Mouse (Mus musculus) hematopoietic stem cell, adult 5-6 weeks (primary cell): ENCODE results near the gene Mydgf. TPM values are rescaled to one million over a fixed set of nuclear protein-coding genes. Genes with fewer than 3 reads are reported as not detected.

Experiments used
- ATAC-seq, 2 experiments: fragments of 125-278 bp in 1 of 2; replicated peaks in 1 of 2; 2 replicates each; pipeline ENCODE4 v1.8.0; 2016 to 2017; ENCODE audit warnings: inconsistent platforms in 2 of 2, mild to moderate bottlenecking in 2 of 2, moderate number of reproducible peaks in 2 of 2, low read depth in 1 of 2, moderate TSS enrichment in 1 of 2; ENCODE audit not compliant: low FRiP score in 2 of 2, poor library complexity in 2 of 2, severe bottlenecking in 2 of 2, insufficient read depth in 1 of 2, low TSS enrichment in 1 of 2
- total RNA-seq: library from RNA; stranded (forward); fragments of 172-1452, 232-1000 nt; gene quantifications from 2 replicates; pipeline ENCODE4 v1.2.3, GENCODE M21; 2017

Gene Mydgf
- total RNA-seq, 1 experiment from 2014 or later = 21.7 TPM

DNA sequence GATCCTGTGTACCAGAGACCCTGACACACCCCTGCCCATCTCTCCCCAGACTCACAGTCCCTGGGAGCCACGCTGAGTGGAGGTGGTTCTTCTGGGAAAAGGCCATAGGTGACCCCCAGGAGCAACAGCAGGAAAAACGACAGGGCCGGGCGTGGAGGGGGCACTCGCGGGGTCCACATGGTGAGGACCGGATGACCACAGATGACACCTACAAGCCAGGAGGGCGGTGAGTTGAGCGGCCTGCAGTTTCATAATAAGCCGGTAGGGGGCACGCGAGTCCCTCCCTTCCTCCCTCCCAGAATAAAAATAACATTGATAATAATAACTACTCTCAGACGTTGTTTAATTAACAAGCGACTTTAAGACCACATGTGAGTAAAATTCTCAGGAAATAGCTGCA is 51.1 kb downstream of the Mydgf start:
- ATAC-seq = peak; percentile 15 to 34; a peak in 1 of 4 replicates

DNA sequence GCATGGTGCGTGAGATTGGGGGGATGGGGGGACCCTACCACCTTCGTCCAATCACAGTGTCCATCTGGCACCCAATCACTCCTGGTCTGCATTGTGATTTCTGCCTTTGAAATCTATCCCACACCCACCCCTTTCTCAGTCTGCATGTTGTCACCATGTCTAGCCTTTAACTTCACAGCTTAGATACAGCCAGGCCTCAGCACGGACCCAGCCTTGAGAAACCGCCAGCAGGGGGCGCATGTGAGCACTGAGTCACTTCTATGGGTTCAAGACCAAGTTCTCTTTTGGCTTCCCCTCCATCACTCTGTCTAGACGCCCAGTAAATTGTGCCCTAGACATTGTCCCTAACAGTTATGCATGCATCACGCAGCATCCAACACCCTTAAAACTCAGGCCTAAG is 51.9 kb downstream of the Mydgf start:
- ATAC-seq = no peak

DNA sequence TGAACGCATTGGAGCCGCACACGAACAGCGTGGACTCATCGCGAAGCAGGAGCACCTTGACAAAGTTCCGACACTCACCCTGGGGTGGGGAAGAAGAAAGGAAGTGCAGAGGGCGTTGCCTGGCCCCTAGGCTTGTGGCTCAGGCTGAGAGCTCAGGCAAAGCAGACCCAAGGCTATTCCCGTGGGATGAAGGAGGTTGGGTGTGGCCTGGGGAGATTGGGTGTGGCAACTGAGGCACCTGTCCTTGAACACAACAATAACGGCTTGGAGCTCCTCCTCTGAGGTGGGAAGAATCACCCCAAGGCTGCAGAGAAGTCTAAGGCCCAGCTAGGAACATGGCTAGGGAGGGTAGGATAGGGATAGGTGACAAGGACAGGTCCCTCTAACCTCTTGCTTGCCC is 52.6 kb downstream of the Mydgf start:
- no peak for ATAC-seq

DNA sequence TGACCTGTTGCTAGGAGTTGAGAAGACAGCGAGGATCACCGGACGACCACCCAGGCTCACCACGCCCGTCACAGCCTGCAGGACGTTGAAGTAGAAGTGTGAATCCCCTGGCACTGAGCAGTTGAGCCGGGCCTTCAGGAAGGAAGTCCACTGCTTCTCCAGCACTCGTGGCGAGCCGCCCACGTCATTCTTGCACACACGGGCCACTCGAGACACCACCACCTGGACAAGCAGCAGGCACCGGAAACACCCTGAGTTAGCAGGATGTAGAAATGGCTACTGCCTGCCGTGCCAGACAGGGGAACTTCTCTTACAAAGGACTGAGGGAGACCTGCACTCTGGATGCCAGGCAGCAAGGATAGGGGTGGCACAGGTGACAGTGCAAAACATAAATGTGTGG is 55.5 kb downstream of the Mydgf start:
- peak; percentile 19 to 38; a peak in 2 of 4 replicates for ATAC-seq

DNA sequence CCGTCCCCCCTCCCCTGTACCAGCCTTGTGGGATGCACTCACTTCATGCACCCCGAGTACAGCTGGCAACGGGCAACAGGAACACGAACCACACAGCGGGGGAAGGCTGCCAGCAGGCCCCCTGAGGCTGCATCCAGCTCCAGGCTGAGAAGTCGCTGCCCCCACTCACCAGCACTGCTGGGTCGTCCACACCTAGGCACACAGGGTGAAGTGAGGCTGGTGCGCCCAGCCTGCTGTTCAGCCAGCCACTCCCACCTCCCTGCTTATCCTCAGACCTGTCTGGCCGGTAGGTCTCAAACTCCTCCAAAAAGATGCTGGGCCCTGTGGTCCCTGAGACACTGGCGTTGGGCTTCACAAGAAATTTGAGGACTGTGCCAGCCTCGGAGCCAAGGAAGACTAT is 57.5 kb downstream of the Mydgf start:
- ATAC-seq = no peak

Other genes starting within 250 kb of the Mydgf start
- gene Zfp119b, start 234.4 kb downstream of the Mydgf start, total RNA-seq = 7.8 and 8.4 TPM in 2 replicates
- gene Ebi3, start 231.3 kb downstream of the Mydgf start, total RNA-seq = 12.8 and 22.6 TPM in 2 replicates
- 24.3 and 29.5 TPM in 2 replicates for gene Yju2, start 224.8 kb downstream of the Mydgf start, total RNA-seq
- 0.79 TPM in 1 of 2 replicates, not detected in the other for gene Shd, start 213.5 kb downstream of the Mydgf start, total RNA-seq
- not detected in 2 replicates for gene Fsd1, start 197.4 kb downstream of the Mydgf start, total RNA-seq
- 1.1 and 1.9 TPM in 2 replicates for gene Stap2, start 178.3 kb downstream of the Mydgf start, total RNA-seq
- gene Mpnd, start 178.2 kb downstream of the Mydgf start, total RNA-seq = 73.7 and 97.0 TPM in 2 replicates
- 29.6 and 37.1 TPM in 2 replicates for gene Sh3gl1, start 147.3 kb downstream of the Mydgf start, total RNA-seq
- gene Chaf1a, start 143.5 kb downstream of the Mydgf start, total RNA-seq = 24.5 and 29.7 TPM in 2 replicates
- 22.1 and 51.5 TPM in 2 replicates for gene Ubxn6, start 108.9 kb downstream of the Mydgf start, total RNA-seq
- gene Hdgfl2, start 104.3 kb downstream of the Mydgf start, total RNA-seq = 73.0 and 136 TPM in 2 replicates
- gene Plin4, start 74.1 kb downstream of the Mydgf start, total RNA-seq = not detected in 2 replicates
- not detected in 2 replicates for gene Plin5, start 66.3 kb downstream of the Mydgf start, total RNA-seq
- gene Lrg1, start 61.9 kb downstream of the Mydgf start, total RNA-seq = 1.9 and 5.6 TPM in 2 replicates
- gene Sema6b, start 43.6 kb downstream of the Mydgf start, total RNA-seq = 0.99 and 2.1 TPM in 2 replicates
- gene Tnfaip8l1, start 21.4 kb downstream of the Mydgf start, total RNA-seq = 2.6 and 2.9 TPM in 2 replicates
- gene Dpp9, start 35.0 kb upstream of the Mydgf start, total RNA-seq = 9.7 TPM in 2 replicates
- gene Fem1a, start 72.9 kb upstream of the Mydgf start, total RNA-seq = 16.4 and 17.1 TPM in 2 replicates
- gene Ticam1, start 92.9 kb upstream of the Mydgf start, total RNA-seq = 3.5 and 6.1 TPM in 2 replicates
- gene Plin3, start 109.0 kb upstream of the Mydgf start, total RNA-seq = 17.1 and 23.8 TPM in 2 replicates
- gene Arrdc5, start 116.4 kb upstream of the Mydgf start, total RNA-seq = not detected in 2 replicates
- gene Uhrf1, start 119.4 kb upstream of the Mydgf start, total RNA-seq = 116 and 147 TPM in 2 replicates
- 12.1 and 13.6 TPM in 2 replicates for gene Kdm4b, start 142.1 kb upstream of the Mydgf start, total RNA-seq